Mouse (Mus musculus) hindbrain, embryonic 12.5 days (tissue): ENCODE measurements around the gene Fam166a. TPM values are rescaled to one million over a fixed set of nuclear protein-coding genes. Genes with fewer than 3 reads are reported as not detected.
A peak's percentile ranks its signal among the peaks of the same experiment; 100 is the strongest.

Experiments
- ATAC-seq: fragments of 200-750 bp; cut with Nextera tagmentation; 2 replicates; pipeline ENCODE4 v1.8.0; 2017; ENCODE audit warnings: moderate TSS enrichment; ENCODE audit not compliant: low FRiP score
- H3K27ac ChIP-seq: fragments of 300-500 bp; sonication (generic); 2 replicates; pipeline ENCODE4 v1.5.1; 2016; ENCODE audit warnings: mild to moderate bottlenecking
- H3K27me3 ChIP-seq: fragments of 300-500 bp; sonication (generic); 2 replicates; pipeline ENCODE4 v1.6.1; 2016; ENCODE audit warnings: mild to moderate bottlenecking
- H3K36me3 ChIP-seq: fragments of 300-500 bp; sonication (generic); 2 replicates; pipeline ENCODE4 v1.6.1; 2016; ENCODE audit warnings: mild to moderate bottlenecking
- H3K4me1 ChIP-seq: fragments of 300-500 bp; sonication (generic); 2 replicates; pipeline ENCODE4 v1.6.1; 2016
- H3K4me2 ChIP-seq: fragments of 300-500 bp; sonication (generic); replicated peaks from 2 replicates; pipeline ENCODE4 v1.6.1; 2016; ENCODE audit warnings: mild to moderate bottlenecking
- H3K4me3 ChIP-seq: fragments of 300-500 bp; sonication (generic); 2 replicates; pipeline ENCODE4 v1.5.1; 2016; ENCODE audit warnings: mild to moderate bottlenecking
- H3K9ac ChIP-seq: fragments of 300-500 bp; sonication (generic); 2 replicates; pipeline ENCODE4 v1.6.1; 2016; ENCODE audit warnings: mild to moderate bottlenecking, moderate library complexity
- H3K9me3 ChIP-seq: fragments of 300-500 bp; sonication (generic); replicated peaks from 2 replicates; pipeline ENCODE4 v1.6.1; 2016; ENCODE audit warnings: mild to moderate bottlenecking
- WGBS: fragments of 180-500 bp; shearing (Covaris S2); methylation state at CpG from one replicate; pipeline ENCODE4 v1.1.7; 2016; 5-methylcytosine and 5-hydroxymethylcytosine counted together
- polyA plus RNA-seq: library from polyadenylated mRNA; unstranded; fragments of >200 nt; fragmentation: Nextera tagmentation; extraction: Ambion mirVana; gene quantifications from 2 replicates; pipeline ENCODE4 v1.2.1, GENCODE M21; 2016

Fam166a gene
- polyA plus RNA-seq, 1 experiment from 2014 or later, result 0.19 TPM

DNA sequence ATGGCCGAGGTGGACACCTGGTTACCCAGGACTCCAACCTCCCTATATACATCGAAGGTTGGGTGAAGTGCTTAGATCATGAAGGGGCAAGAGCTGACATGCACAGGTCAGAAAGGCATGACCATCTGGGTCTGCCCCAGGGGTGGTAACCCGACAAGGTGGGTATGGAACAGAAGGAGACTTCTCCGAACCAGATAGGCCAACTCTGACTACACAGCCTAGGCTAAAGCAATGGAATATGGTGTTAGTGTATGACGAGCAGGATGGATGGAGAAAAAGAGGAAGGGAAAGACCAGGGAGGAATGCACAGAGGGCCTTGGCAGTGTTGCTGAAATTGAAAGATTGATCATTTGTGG, 32.0 kb upstream of the Fam166a start:
- WGBS, result 35% methylated on average over 5 of the region's 5 CpGs
- Histone ChIP-seq H3K4me2 (peak overlapping the region; percentile 68), H3K9ac (peak overlapping the region; percentile 67; the same call in 1 of the 2 replicates), H3K4me1 (peaks cover 39% of the 10 kb centered on the region), H3K27me3 (no peaks in the 10 kb centered on the region), H3K36me3 (no peaks in the 10 kb centered on the region), H3K9me3 (no peaks in the 10 kb centered on the region), H3K4me3 (peak overlapping the region; percentile 45), H3K27ac (peak overlapping the region; percentile 96)
- ATAC-seq, result no peak; the same call in 1 of the 2 replicates

DNA sequence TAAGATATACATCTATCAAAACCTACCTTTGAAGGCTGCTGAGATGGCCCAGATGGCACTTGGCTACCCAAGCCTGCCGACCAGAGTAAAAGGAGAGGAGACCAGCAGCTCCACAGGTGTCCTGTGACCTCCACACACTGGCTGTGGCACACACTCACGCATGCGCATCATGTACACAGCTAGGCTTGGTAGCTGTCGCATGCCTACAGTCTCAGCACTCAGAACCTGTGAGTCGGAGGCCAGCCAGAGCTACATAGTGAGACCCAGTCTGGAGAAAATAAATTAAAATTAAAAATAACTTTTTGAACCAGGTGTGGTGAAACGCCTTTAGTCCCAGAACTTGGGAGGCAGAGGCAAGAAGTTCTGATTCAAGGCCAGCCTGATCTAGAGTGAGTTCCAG, 30.7 kb upstream of the Fam166a start:
- 79% methylated on average over 6 of the region's 6 CpGs for WGBS
- peaks cover 32% of the 10 kb centered on the region for H3K4me1 ChIP-seq

GRCm38 (mm10) chr2:25193330-25193770, 25.2 kb upstream of the Fam166a start:
- Histone ChIP-seq H3K27ac (no peak overlapping the region), H3K4me2 (no peak overlapping the region), H3K9me3 (no peaks in the 10 kb centered on the region), H3K9ac (peak overlapping the region; percentile 13; the same call in 1 of the 2 replicates), H3K27me3 (peaks cover 42% of the 10 kb centered on the region), H3K36me3 (0 out of 2 replicates have a peak, but pooled peaks cover 1% of the 10 kb centered on the region), H3K4me1 (peaks cover 24% of the 10 kb centered on the region), H3K4me3 (no peak overlapping the region)
- ATAC-seq, result peak; percentile 69
- 3% methylated on average over 6 of the region's 6 CpGs for WGBS

More for the DNA sequence above, 30.7 kb upstream of the Fam166a start:
- Histone ChIP-seq H3K27ac (no peak overlapping the region), H3K9me3 (no peaks in the 10 kb centered on the region), H3K9ac (no peak overlapping the region), H3K4me3 (no peak overlapping the region), H3K36me3 (no peaks in the 10 kb centered on the region), H3K27me3 (no peaks in the 10 kb centered on the region), H3K4me2 (no peak overlapping the region)
- ATAC-seq, result no peak

GRCm38 (mm10) chr2:25194006-25194405, 24.5 kb upstream of the Fam166a start:
- H3K9ac ChIP-seq, result peak overlapping the region; percentile 13; the same call in 1 of the 2 replicates
- WGBS, result 77% methylated on average over 5 of the region's 5 CpGs
- peak; percentile 9; the same call in 1 of the 2 replicates for ATAC-seq
- H3K27me3 ChIP-seq, result peaks cover 42% of the 10 kb centered on the region
- 0 out of 2 replicates have a peak, but pooled peaks cover 5% of the 10 kb centered on the region for H3K36me3 ChIP-seq
- H3K9me3 ChIP-seq, result no peaks in the 10 kb centered on the region
- no peak overlapping the region for H3K27ac ChIP-seq
- peaks cover 24% of the 10 kb centered on the region for H3K4me1 ChIP-seq
- no peak overlapping the region for H3K4me3 ChIP-seq
- H3K4me2 ChIP-seq, result no peak overlapping the region

- 0 out of 2 replicates have a peak overlapping the region, but pooled peaks have one; percentile 35 for H3K4me2 ChIP-seq
- no peak for ATAC-seq
- no peak overlapping the region for H3K27ac ChIP-seq
Measured at GRCm38 (mm10) chr2:25194486-25195171, 23.9 kb upstream of the Fam166a start.

GRCm38 (mm10) chr2:25195211-25196156, 23.1 kb upstream of the Fam166a start:
- H3K4me3 ChIP-seq, result no peak overlapping the region
- WGBS, result 19% methylated on average over 55 of the region's 55 CpGs
- no peak overlapping the region for H3K9ac ChIP-seq

More at GRCm38 (mm10) chr2:25194486-25195171, 23.9 kb upstream of the Fam166a start:
- H3K36me3 ChIP-seq, result peaks cover 11% of the 10 kb centered on the region
- H3K9me3 ChIP-seq, result no peaks in the 10 kb centered on the region
- peaks cover 24% of the 10 kb centered on the region for H3K4me1 ChIP-seq
- no peak overlapping the region for H3K9ac ChIP-seq
- no peak overlapping the region for H3K4me3 ChIP-seq
- H3K27me3 ChIP-seq, result peaks cover 42% of the 10 kb centered on the region
- 81% methylated on average over 17 of the region's 17 CpGs for WGBS

GRCm38 (mm10) chr2:25196172-25196954, 22.2 kb upstream of the Fam166a start, which contains the start of gene Tor4a:
Gene Tor4a (minus strand): TSS chr2:25196886.
- Histone ChIP-seq H3K36me3 (peaks cover 28% of the 10 kb centered on the region), H3K4me1 (peaks cover 24% of the 10 kb centered on the region), H3K4me3 (no peak within 1 kb of the TSS), H3K27me3 (peaks cover 42% of the 10 kb centered on the region), H3K9ac (no peak within 1 kb of the TSS), H3K27ac (no peak within 1 kb of the TSS), H3K4me2 (peak within 1 kb of the TSS; percentile 35), H3K9me3 (no peaks in the 10 kb centered on the region)
- WGBS, result 10% methylated on average over 8 of the region's 8 CpGs
- ATAC-seq, result no peak

More at GRCm38 (mm10) chr2:25195211-25196156, 23.1 kb upstream of the Fam166a start:
- H3K4me2 ChIP-seq, result peak overlapping the region; percentile 35
- H3K36me3 ChIP-seq, result peaks cover 19% of the 10 kb centered on the region
- no peak for ATAC-seq
- no peaks in the 10 kb centered on the region for H3K9me3 ChIP-seq
- peaks cover 24% of the 10 kb centered on the region for H3K4me1 ChIP-seq
- H3K27me3 ChIP-seq, result peaks cover 42% of the 10 kb centered on the region
- H3K27ac ChIP-seq, result no peak overlapping the region

DNA sequence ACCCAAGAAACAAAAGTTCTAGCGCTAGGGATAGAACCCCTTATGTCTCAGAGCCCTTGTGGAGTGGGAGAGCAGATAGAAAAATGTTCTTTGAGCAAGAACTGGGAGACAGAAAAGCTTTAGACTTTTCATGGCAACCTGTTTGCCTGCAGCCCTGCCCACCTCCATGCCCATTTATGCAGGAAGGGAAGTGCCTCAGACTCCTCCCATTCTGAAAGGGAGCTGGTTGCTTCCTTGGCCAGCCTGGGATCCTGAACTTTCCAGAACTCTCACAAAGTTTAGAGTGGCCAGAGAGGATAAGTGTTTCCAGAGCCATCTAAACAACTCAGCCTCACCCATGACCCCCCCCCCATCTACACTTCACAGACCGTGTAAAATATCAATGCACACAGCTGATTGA, 21.4 kb upstream of the Fam166a start:
- peaks cover 42% of the 10 kb centered on the region for H3K27me3 ChIP-seq
- no peak overlapping the region for H3K4me2 ChIP-seq
- 37% methylated on average over 2 of the region's 2 CpGs for WGBS
- H3K9me3 ChIP-seq, result no peaks in the 10 kb centered on the region
- no peak for ATAC-seq
- peaks cover 24% of the 10 kb centered on the region for H3K4me1 ChIP-seq
- H3K36me3 ChIP-seq, result peaks cover 35% of the 10 kb centered on the region
- H3K27ac ChIP-seq, result no peak overlapping the region
- no peak overlapping the region for H3K9ac ChIP-seq
- H3K4me3 ChIP-seq, result no peak overlapping the region

GRCm38 (mm10) chr2:25197946-25198345, 20.6 kb upstream of the Fam166a start:
- no peak for ATAC-seq
- Histone ChIP-seq H3K9me3 (no peaks in the 10 kb centered on the region), H3K4me3 (no peak overlapping the region), H3K36me3 (peaks cover 43% of the 10 kb centered on the region), H3K4me1 (peaks cover 24% of the 10 kb centered on the region), H3K27me3 (peaks cover 42% of the 10 kb centered on the region), H3K4me2 (no peak overlapping the region), H3K9ac (no peak overlapping the region), H3K27ac (no peak overlapping the region)

GRCm38 (mm10) chr2:25200631-25201030, 17.9 kb upstream of the Fam166a start:
- Histone ChIP-seq H3K27ac (no peak overlapping the region), H3K9ac (no peak overlapping the region), H3K4me1 (peaks cover 10% of the 10 kb centered on the region; the same call in 1 of the 2 replicates), H3K27me3 (peaks cover 21% of the 10 kb centered on the region), H3K9me3 (no peaks in the 10 kb centered on the region), H3K4me2 (no peak overlapping the region), H3K4me3 (no peak overlapping the region), H3K36me3 (peaks cover 70% of the 10 kb centered on the region)
- ATAC-seq, result no peak
- 95% methylated on average over 2 of the region's 2 CpGs for WGBS

DNA sequence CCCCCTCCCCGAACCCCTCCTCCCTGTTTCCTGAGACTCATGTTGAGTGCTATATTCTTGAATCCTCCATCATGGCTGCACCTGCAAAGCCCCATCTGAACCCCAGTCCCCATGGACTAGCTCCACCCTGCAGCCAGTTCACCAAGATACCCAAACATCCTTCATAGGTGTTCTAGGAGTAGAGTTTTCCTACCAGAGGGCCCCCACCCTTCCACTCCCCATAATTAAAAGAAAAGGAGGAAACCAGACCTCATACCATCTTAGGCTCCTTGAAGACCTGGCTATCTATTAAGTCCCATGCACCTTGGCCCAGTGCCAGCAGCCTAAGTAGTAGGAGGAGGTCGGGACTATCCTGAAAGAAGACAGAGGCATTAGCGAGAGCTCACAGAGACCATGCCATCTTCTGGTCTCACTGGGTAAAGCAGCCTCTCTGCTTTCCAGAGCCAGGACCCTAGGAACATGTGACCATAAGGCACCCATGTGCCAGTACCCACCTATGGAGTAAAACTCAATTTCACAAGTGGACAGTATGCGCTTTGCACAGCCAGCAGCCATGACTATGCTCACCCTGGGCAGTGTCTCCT, 14.8 kb upstream of the Fam166a start:
- Histone ChIP-seq H3K27ac (no peak overlapping the region), H3K9ac (no peak overlapping the region), H3K4me1 (peaks cover under 1% of the 10 kb centered on the region; the same call in 1 of the 2 replicates), H3K4me3 (no peak overlapping the region), H3K36me3 (peaks cover 83% of the 10 kb centered on the region), H3K9me3 (no peaks in the 10 kb centered on the region), H3K4me2 (no peak overlapping the region), H3K27me3 (no peaks in the 10 kb centered on the region)
- 76% methylated on average over 4 of the region's 4 CpGs for WGBS
- no peak for ATAC-seq
